Mouse (Mus musculus): ENCODE measurements around the gene Lgsn.

DNA sequence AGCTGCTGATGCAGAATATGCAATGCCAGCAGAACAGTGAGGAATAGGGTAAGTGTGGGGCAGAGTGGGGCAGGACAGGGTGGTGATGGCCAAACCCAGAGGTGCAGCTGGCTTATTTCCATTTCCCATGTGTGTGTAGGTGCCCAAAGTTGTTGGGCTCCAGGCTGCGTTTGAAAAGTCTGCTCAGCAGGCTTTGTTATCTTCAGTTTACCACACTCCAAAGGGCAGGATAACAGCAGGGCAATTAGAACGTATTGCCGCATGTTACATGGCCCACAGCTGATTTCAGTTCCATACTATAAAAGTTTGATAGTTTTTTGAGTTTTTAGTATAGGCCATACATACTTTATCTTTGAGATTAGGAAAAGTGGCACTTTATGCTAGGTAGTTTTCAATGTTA, 37.8 kb upstream of the Lgsn start:
- TF ChIP-seq CTCF (IDR thresholded peaks at IDR 0.05; ENCODE audit: extremely low read depth, insufficient read depth, insufficient read length, insufficient replicate concordance) (no peak), POLR2A (IDR thresholded peaks at IDR 0.05; ENCODE audit: low read depth, low read length) (no peak)

Data from spleen, adult 2 months (tissue).